Mouse (Mus musculus) cerebellum, adult (tissue): Measurements from ENCODE around the gene Cyth1.

Experiments
- ATAC-seq: cut with Nextera tagmentation; 2 replicates; pipeline ENCODE4 v1.9.2; 2017; ENCODE audit warnings: mild to moderate bottlenecking, moderate library complexity, mixed read lengths; ENCODE audit not compliant: insufficient number of reproducible peaks, low FRiP score, low TSS enrichment

The Cyth1 gene

DNA sequence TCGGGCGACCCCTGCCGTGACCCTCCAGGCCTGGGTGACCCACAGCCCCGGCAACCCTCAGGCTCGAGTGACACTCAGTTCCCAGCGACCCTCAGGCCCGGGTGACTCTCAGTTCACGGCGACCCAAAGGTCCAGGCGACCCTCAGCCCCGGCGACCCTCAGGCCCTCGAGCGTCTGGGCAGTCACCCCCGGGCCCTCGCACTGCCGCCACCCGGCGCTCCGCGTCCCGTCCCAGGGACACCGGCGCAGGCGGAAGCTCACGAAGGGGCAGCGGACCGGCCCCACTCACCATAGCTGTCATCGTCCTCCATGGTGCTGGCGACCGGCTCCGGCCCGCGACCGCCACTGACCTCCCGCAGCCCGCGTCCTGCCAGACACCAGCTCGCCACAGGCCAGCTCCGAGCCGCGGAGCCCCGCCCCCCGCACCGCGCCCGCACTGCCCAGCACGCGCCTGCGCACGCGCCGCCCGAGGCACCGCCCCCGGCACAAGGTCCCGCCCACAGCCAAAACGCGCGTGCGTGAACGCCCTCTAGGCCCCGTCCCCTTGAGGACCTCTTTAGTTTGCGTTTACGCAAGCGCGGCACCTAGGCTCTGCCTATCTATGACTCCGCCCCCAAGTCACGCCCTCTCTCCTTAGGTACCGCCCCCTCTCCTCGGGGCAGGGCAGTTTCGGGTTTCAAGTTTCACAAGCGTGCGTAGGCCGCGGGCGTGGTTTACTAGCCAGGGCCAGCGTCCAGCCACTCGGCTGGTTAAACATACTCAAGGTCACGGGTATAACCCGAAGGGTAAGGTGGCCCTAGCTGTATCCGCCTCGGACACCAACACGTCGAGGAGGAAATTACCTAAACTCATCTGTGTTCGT lies at the start of gene Cyth1:
Cyth1 (minus strand) TSS at position 443 of the 862 bp plus-strand sequence.
- ATAC-seq, result peak; percentile 87

DNA sequence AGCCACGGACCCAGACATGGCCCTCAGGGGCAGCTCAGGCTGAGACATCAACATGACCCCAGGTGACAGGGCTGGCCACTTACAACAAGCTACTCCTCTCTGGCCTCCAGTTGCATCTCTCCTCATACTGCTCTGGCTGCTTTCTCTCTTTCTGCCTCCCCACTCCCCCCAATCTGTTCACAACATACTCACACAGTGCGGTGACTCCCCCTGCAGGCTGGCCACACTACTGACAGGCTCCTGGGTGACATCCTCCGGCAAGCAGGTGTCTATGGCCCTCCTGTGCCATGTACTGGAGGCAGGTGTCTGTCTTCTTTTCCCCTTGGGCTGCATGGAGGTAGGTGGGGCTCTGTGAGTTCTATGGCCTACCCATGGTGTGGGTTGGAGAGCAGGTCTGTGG lies 49.6 kb upstream of the Cyth1 start:
- ATAC-seq, result no peak; the same call in 1 of the 2 replicates

DNA sequence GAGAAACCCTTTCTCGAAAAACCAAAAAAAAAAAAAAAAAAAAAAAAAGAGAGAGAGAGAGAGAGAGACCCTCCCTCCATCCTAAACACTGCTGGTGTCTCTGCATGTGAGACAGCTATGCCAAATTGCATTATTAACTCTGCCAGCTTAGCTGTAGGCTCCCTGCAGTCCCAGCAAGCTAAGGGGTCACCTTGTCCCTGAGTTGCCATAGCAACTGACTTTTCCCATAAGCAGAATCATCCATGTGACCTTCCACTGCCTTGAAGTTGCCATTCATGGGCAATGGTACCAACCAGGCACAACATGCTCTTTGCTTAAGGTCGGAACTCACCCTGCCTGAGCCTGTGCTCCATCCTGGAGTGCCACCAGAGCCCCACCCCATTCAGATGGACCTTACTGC lies 46.6 kb upstream of the Cyth1 start:
- ATAC-seq, result no peak

DNA sequence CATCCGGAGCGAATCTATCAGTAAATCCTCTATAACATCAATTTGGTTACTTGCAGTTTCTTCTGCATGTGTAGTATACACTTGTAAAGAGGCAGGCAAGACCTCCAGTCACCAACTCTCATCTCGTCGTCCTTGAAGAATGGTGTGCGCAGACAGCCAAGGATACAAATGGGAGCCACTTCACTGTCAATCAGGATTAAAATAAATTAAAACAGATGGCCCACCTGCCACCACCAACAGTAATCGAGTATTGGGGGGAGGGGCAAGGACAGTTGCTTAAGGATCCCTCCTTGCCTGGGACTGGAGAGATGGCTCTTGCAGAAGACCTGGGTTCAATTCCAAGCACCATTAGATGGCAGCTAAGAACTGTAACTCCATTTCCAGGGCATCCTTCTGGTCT lies 44.3 kb upstream of the Cyth1 start:
- ATAC-seq, result no peak

DNA sequence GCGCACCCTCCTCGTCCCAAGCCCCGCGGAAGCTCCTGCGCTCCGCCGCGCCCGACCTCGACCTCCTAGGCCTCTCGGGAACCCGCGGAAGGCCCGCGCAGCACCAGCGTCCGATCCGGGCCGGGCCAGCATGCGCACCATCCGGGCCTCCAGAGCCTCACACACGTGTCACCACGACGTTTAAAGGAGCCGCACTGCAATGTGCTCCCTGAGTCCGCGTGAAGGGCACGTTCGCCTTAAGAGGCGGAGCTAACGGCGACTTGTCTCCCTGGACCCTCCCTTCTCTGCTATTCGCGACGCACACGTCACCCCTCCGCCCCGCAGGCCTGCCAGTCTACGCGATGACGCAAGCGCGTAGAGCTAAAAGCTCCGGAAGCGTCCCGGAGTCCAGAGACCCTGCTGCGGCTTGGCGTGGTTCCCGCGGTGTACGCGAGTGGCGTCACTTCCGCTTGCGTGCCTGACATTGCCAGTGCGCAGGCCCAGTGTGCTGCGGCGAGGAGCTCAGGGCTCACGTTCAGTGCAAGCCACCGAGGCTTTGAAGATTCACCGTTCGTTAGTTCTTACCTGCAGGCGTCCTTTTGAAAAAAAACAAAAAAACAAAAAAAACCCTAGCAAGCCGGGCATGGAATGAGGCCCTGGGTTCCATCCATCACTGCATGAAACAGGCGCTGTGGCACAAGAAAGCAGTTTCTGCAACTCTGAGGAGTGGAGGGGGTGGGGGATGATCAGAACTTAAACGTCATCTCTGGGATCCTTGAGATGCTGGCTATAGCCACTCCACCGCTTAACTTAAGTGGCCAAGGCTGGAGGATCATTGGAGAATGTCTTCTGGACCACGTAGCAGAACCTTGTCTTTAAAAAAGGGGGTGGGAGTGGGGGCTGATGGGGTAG lies 41.9 kb upstream of the Cyth1 start, which contains the start of gene Usp36:
Usp36 (minus strand) TSS at position 246 of the 891 bp plus-strand sequence.
- ATAC-seq, result peak; percentile 97

DNA sequence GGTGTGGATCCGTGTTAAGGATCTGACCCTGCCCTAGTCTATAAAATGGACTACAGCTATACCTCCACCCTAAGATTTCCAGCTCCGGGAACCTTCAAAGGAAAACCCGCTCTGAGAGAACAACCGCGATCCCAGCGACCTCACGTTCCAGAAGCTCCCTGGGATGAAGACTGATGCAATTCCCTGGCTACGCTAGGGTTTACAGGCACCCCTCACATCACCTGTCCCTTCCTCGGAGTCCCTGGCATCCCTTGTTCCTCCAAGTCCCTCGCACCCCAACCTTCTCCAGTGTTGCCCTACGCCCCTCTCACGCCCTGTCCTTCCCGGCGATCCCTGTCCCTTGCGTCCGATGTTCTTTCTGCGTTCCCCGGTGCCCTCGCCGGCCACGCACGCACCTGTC lies 41.2 kb upstream of the Cyth1 start:
- 0 out of 2 replicates have a peak, but pooled peaks have one; percentile 34 for ATAC-seq

DNA sequence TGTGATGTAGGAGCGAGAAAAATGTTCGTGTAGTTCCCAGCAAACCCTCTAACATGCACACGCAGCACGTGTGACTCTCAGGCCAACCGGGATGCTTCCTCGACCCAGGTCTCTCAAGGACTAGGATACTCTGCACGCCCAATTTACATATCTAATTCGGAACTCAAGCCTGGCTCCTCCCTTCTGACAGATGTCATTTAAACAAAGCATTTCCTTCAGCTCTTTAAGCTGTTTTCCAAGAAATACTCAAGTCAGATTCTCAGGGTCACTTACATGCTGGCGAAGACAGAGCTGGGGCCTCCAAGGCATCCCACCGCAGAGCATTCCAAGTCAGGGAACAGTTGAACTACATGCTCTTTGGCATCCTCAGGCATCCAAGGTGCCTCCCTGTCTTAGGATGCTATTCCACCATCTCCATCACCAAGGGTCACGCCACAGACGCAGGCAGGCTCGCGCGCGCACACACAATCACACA lies 40.7 kb upstream of the Cyth1 start:
- no peak for ATAC-seq

DNA sequence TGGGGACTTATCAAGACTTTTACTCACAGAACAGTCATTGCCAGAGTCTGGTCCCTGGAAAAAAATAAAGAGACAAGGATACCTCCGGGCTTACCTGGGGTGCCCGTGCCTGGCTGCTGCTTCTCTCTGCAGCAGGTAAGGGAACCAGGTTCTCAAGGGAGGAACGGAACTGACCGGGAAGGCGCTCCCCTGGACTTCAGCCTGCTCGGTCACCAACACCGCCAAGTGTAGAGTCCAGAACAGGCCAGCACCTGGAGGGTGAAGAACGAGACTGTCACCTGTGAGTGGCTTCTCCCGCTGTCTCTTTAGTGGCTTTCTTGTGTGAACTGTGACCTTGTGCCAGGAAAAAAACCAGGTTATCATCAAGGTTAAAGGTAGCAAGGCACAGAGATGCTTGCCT lies 39.2 kb upstream of the Cyth1 start:
- no peak for ATAC-seq

DNA sequence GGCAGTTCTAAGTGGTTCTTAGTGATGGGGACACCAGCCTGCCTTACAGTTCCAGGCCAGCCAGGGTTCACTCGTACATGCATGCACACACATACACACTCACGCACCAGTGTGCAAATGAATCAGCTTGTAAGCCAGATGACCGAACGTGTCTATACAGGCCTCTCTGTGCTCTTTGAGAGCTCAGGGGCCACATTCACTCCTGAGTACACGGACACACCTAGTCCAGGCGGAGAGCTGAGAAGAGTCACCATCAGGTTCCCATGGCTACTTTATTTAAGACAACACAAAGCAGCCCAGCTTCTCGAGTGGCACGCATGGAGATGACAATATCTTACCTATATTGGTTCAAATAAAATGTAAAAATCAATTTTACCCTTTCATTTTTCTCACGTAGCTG lies 38.0 kb upstream of the Cyth1 start:
- ATAC-seq, result no peak

DNA sequence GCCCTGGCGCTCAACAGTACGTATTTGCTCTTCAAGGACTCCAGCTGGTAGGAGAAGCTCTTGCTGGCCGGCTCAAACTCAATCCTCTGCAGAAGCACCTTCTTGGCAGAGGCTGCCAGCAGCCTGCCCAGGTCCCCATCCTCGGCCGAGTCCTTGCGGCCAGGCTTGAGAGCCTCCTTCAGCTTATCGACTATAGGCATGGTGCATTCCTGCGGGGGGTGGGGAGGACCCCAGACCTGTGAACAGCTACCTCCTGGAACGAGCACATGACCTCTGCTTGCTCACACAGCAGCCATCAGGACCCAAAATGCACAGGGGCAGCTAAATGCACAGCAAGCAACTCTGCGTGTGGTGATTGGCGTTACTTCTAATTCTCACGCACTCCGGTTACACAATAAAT lies 37.4 kb upstream of the Cyth1 start:
- ATAC-seq, result no peak

DNA sequence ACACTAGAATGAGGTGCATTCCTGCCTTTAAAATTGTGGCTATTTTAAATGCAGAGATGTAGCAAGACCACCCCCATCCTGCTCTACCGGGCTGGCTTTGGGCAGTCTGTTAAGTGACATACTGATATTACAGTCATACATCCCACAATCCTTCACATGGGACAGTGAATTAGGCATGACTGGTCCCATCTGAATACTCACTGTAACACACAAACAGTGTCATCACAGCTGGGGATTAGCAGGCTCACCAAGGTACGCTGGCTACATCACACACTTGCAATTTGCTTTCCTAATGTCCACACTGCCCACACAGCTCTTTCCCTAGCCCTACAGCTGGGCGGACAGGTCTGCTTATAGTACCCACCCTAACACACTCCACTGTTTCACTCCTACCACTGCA lies 31.8 kb upstream of the Cyth1 start:
- ATAC-seq, result no peak

DNA sequence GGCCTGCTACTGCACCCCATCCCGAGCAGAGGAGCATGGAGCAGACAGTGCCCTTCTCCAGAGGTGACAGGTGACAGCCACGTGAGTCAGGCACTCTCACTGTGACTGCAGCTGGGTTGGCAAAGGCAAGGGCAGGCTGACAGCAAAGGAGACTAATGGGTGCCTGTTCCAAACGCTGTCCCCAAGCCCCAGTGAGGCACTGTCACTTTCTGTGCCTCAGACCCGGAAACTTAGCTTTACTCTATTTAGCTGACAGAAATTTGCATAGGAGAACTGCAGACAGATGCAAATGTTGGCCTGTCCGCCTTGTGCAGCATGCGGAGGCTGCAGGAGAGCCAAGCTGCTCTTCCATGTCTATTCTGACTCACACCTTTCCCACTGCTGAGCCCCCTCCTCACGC lies 27.9 kb upstream of the Cyth1 start:
- ATAC-seq, result no peak

DNA sequence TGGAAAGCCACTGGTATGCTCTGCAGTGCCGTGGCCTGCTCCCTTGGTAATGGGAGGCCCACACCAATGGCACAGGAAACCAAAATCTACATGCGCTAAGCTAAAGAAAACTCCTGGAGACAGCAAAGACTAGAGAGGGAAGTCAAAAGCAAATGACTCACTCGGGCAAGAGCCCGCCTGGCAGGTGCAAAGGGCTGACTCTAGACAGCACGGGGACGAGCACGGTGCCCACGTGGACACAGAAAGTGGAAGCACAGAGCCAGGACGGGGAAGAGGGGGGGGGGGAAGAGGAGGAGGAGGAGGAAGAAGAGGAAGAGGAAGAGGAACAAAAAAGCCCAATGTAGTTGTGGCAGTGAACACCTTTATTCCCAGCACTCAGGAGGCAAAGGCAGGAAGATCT lies 26.7 kb upstream of the Cyth1 start:
- ATAC-seq, result no peak

DNA sequence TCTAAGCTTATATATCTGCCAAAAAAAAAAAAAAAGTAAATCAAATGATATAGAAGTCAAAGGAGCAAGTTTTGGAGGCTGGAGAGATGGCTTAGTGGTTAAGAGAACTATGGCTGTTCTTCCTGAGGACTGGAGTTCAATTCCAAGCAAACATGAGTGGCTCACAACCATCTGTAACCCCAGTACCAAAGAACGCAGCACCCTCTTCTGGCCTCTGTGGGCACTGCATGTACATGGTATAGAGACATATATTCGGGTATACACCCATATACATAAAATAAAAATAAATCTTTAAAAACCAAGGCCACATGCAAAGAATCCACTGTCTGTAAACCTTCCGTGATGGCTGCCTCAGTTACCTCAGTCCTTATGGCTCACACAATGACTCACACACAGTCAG lies 21.4 kb upstream of the Cyth1 start:
- ATAC-seq, result no peak

DNA sequence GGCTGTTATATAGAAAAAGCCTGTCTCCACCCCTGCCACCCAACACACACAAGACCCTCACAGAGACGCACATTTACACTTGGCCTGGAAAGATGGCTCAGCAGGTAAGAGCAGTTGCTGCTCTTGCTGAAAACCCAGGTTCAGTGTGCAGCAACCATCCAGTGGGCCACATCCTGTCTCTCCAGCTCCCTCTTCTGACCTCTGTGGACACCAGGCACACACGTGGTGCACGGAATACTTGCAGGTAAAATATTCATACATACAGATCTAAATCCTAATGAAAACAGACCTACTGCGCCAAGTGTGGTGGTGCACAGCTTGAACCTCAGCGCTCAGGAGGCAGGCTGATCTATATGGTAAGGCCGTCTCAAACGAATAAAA lies 18.3 kb upstream of the Cyth1 start:
- ATAC-seq, result no peak

DNA sequence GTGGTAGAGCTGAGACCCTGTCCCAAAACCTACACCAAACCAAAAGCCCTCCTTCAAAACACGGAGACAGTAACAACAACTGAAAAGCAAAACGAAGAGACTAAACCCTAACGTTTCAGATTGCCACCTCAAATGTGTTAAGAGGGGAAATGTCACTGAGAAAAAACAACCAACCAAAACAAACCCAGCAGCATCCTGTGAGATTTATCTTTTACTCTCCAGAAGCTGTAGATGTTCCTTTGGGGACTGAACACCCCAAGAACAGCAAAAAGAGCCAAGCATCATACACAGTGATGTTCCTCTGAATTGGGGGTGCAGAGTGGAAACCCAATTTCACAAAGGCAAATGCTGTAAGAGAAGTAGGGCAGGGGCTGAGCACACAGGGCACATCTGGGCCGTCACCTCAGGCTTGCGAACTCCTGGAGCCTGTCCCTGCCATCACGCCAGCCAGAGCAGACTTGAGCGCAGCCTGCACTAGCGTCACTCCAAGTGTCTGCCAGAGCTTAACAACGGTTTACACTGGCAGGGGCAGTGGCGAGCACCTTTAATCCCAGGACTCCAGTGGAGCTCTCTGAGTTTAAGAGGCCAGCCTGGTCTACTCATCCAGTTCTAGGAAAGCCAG lies 17.8 kb upstream of the Cyth1 start:
- ATAC-seq, result no peak

DNA sequence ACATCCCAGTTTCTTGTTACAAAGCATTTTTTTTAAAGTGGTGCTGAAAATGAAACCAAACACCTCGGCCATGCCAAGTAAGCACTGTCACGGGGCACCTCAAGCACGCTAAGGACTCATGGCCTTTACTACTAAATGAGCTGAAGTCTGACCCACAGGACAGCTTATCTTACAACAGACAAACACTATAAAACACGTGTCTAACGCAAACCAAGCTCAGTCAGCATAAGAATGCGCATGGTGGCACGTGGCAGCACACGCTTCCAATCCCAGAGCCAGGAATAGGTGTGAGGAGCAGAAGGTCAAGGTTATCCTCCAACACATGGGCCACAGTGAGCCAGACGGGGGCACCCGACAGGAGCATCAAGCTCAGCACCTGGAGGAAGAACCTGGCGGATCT lies 17.2 kb upstream of the Cyth1 start:
- ATAC-seq, result no peak

DNA sequence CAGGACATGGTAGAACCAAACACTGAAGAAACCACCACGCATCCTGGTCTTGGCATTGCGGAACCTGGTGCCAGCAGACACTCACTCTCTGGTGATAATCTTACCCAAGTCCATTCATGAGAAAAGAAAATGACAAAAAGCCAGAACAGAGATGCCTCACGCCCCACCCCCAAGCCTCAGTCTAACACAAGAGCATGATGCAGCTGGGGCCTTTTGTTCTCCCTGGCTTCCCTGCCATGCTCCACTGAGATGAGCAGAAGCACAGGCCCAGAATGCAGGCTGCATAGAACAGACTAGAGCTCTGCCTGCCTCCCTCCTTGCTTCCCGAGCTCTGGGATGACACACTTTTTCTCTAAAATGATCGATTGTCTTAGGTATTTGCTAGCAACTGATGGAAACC lies 14.8 kb upstream of the Cyth1 start:
- ATAC-seq, result no peak

DNA sequence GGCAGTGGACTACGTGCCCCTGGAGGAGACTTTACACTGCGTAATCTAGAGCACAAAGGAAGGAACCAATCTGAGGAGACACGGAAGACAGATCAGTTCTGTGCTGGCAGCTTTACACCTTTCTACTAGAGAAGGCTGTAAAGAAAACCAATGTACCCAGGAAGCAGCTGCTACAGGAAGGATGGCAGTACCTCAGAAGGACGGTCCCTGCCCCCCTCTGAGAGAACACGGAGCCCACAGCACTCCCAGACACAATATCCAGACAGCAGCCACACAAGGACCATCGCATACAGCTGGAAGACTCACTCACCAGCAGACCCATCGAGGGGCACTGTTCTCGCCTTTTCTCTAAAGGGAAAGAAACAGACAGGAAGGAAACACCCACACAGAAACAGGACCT lies 11.7 kb upstream of the Cyth1 start:
- no peak for ATAC-seq

DNA sequence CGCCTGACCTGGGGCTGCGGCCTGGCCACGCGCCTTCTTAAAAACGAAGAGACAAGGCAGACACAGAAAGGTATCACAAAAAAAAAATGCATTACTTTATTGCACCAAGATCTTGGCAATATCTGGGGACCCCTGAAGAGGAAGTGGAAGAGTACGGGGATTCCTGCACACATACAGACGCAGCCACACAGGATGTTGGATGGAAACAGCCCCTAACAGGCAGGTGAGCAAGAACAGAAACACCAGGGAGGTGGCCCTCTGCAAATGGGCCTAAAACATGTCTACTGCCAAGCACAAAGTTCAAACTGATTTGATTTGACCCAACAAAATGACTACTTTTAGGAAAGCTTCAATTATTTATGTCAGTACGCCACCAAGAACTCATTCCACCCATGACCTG lies 11.2 kb upstream of the Cyth1 start:
- ATAC-seq, result no peak

DNA sequence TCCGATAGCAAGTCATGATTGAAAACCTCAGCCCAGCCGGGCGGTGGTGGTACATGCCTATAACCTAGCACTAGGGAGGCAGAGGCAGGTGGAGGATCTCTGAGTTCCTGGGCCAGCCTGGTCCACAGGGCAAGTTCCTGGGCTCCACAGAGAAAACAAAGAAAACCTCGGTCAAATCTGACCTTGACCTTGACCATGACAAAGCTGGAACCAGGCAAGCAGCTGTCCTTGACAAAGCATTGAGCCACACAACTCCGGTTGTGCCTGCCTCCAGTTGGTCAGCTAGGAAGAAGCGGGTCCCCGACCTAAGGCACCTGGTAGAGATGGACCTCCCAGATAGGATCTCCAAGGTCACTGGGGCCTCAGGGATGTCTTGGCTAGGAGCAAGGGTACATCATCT lies 8.0 kb upstream of the Cyth1 start:
- ATAC-seq, result no peak
